Mouse (Mus musculus) lung, adult 2 months (tissue): ENCODE measurements around the gene Idh3a.

Experiments used
- CTCF ChIP-seq: fragments of 200-500 bp; IDR thresholded peaks from 2 replicates; pipeline ENCODE4 v1.5.1; 2011; ENCODE audit warnings: mild to moderate bottlenecking, low read length, control low read depth; ENCODE audit not compliant: insufficient read depth
- POLR2A ChIP-seq: fragments of 200-500 bp; IDR thresholded peaks from 2 replicates; pipeline ENCODE4 v1.6.1; 2011; ENCODE audit warnings: low read depth, mild to moderate bottlenecking, control low read depth, low read length, borderline replicate concordance; ENCODE audit errors: extremely low read depth

DNA sequence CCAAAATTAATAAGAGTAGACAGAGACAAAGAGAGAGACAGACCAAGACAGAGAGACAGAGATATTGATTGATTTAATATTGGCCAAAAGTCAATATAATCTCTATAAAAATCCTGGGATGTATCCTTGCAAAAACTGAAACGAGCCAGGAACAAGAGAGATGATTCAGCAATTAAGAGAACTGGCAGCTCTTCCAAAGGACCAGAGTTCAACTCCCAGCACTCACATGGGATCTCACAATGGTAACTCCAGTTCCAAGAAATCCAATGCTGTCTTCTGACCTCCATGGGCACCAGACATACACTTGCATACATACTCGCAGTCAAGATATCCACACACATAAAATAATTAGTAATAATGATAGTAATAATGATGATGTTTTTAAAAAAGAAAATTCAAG is 66.6 kb downstream of the Idh3a start:
- TF ChIP-seq POLR2A (no peak), CTCF (no peak)
